Mouse (Mus musculus) lung, postnatal 0 days (tissue): Measurements from ENCODE around the gene Epor. TPM values are rescaled to one million over a fixed set of nuclear protein-coding genes. Genes with fewer than 3 reads are reported as not detected.

Experiments used
- ATAC-seq: fragments of 200-750 bp; cut with Nextera tagmentation; 2 replicates; pipeline ENCODE4 v1.8.0; 2017; ENCODE audit warnings: moderate library complexity
- DNase-seq: peaks from one replicate; pipeline ENCODE4 v3.0.0-alpha.2; 2016; ENCODE audit warnings: low spot score
- H3K27ac ChIP-seq: fragments of 300-500 bp; sonication (generic); 2 replicates; pipeline ENCODE4 v1.5.1; 2014; ENCODE audit warnings: antibody characterized with exemption, mild to moderate bottlenecking, low read length, mixed read lengths
- H3K27me3 ChIP-seq: fragments of 300-500 bp; sonication (generic); replicated peaks from 2 replicates; pipeline ENCODE4 v1.6.1; 2014; ENCODE audit warnings: low read length, mixed read lengths; ENCODE audit not compliant: insufficient read depth
- H3K36me3 ChIP-seq: fragments of 300-500 bp; sonication (generic); 2 replicates; pipeline ENCODE4 v1.6.1; 2014; ENCODE audit warnings: low read length, mixed read lengths; ENCODE audit not compliant: insufficient read depth
- H3K4me1 ChIP-seq: fragments of 300-500 bp; sonication (generic); 2 replicates; pipeline ENCODE4 v1.6.1; 2014; ENCODE audit warnings: antibody characterized with exemption, low read depth, low read length, mixed read lengths; ENCODE audit not compliant: insufficient read depth
- H3K4me2 ChIP-seq: fragments of 300-500 bp; sonication (generic); replicated peaks from 2 replicates; pipeline ENCODE4 v1.6.1; 2014; ENCODE audit warnings: low read depth, mild to moderate bottlenecking, low read length, moderate library complexity, mixed read lengths
- H3K4me3 ChIP-seq: fragments of 300-500 bp; sonication (generic); 2 replicates; pipeline ENCODE4 v1.5.1; 2014; ENCODE audit warnings: low read depth, low read length
- H3K9ac ChIP-seq: fragments of 300-500 bp; sonication (generic); replicated peaks from 2 replicates; pipeline ENCODE4 v1.6.1; 2014; ENCODE audit warnings: low read depth, mild to moderate bottlenecking
- H3K9me3 ChIP-seq: fragments of 300-500 bp; sonication (generic); 2 replicates; pipeline ENCODE4 v1.6.1; 2016; ENCODE audit warnings: low read length, mixed read lengths
- CTCF ChIP-seq: IDR thresholded peaks from 2 replicates; pipeline ENCODE4 v1.5.1; 2016; ENCODE audit warnings: antibody characterized with exemption, mild to moderate bottlenecking
- EP300 ChIP-seq: IDR thresholded peaks from 2 replicates; pipeline ENCODE4 v1.6.1; 2016; ENCODE audit warnings: antibody characterized with exemption, mild to moderate bottlenecking, control low read depth
- WGBS: fragments of 180-500 bp; shearing (Covaris S2); extraction: QIAGEN DNeasy Blood & Tissue Kit; methylation state at CpG from one replicate; pipeline ENCODE4 v1.1.7; 2014; 5-methylcytosine and 5-hydroxymethylcytosine counted together
- polyA plus RNA-seq: library from polyadenylated mRNA; unstranded; fragments of >200 nt; fragmentation: Nextera tagmentation; extraction: Ambion mirVana; gene quantifications from 2 replicates; pipeline ENCODE4 v1.2.1, GENCODE M21; 2015

Epor gene
- polyA plus RNA-seq, 1 experiment from 2014 or later = 7.4 TPM

GRCm38 (mm10) chr9:21953600-21953999, 9.7 kb downstream of the Epor start:
- no peak for ATAC-seq
- Histone ChIP-seq H3K4me1 (peaks cover 4% of the 10 kb centered on the region; the same call in 1 of the 2 replicates), H3K4me3 (no peak overlapping the region), H3K9me3 (no peaks in the 10 kb centered on the region), H3K9ac (no peak overlapping the region), H3K27ac (no peak overlapping the region), H3K27me3 (no peaks in the 10 kb centered on the region), H3K36me3 (no peaks in the 10 kb centered on the region), H3K4me2 (no peak overlapping the region)
- no peak for TF ChIP-seq CTCF
- TF ChIP-seq EP300 = no peak
- WGBS = 11% methylated on average over 3 of the region's 3 CpGs
- no peak for DNase-seq

DNA sequence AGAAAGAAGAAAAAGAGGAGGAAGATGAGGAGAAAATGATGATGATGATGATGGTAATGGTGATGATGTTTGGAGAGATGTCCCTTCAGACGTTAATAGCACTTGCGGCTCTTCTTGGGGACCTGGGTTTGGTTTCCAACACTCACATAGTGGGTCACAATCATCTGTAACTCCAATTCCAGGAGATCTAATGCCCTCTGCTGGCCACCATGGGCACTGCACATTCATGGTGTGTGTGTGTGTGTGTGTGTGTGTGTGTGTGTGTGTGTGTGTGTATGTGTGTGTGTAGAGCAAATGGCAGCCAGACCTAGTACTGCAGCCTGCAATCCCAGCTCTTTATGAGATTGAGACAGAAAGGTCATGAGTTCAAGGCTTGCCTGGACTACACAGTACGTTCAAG, 11.3 kb downstream of the Epor start:
- no peaks in the 10 kb centered on the region for H3K9me3 ChIP-seq
- TF ChIP-seq CTCF (peak; percentile 61), EP300 (no peak)
- no peak for ATAC-seq
- H3K4me3 ChIP-seq = no peak overlapping the region
- WGBS = 78% methylated on average over 3 of the region's 3 CpGs
- H3K27me3 ChIP-seq = no peaks in the 10 kb centered on the region
- peaks cover 4% of the 10 kb centered on the region; the same call in 1 of the 2 replicates for H3K4me1 ChIP-seq
- H3K9ac ChIP-seq = no peak overlapping the region
- DNase-seq = no peak
- no peaks in the 10 kb centered on the region for H3K36me3 ChIP-seq
- H3K4me2 ChIP-seq = no peak overlapping the region
- no peak overlapping the region for H3K27ac ChIP-seq

- Histone ChIP-seq H3K9me3 (no peaks in the 10 kb centered on the region), H3K27me3 (no peaks in the 10 kb centered on the region), H3K4me2 (no peak overlapping the region), H3K4me3 (no peak overlapping the region), H3K4me1 (no peaks in the 10 kb centered on the region), H3K36me3 (no peaks in the 10 kb centered on the region), H3K27ac (no peak overlapping the region), H3K9ac (no peak overlapping the region)
- TF ChIP-seq CTCF = peak; percentile 6; the same call in 1 of the 2 replicates
- no peak for TF ChIP-seq EP300
- ATAC-seq (0 out of 2 replicates have a peak, but pooled peaks have one; percentile 18), DNase-seq (peak; percentile 53)
- WGBS = 14% methylated on average over 11 of the region's 11 CpGs
Measured at GRCm38 (mm10) chr9:21950322-21950721, 13.0 kb downstream of the Epor start.

DNA sequence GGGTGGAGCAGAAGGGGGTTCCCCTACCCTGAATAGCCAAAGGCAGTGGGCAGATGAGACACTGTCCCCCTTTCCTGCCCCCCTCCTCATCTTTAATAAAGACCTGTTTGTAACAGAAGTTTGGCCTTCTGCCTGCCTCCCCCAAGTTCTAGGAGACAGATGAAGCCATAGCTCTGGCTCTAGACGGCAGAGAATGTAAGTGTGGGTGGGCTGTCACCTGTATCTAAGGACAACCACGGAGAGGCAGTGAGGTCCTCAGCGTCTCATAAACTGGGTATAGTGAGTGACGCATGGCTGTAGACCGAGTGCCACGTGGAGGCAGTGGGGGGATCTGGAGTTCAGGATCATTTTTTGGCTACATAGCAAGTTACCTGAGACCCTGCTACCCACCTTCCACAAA, 14.5 kb downstream of the Epor start:
- H3K36me3 ChIP-seq = no peaks in the 10 kb centered on the region
- no peak overlapping the region for H3K4me3 ChIP-seq
- no peak overlapping the region for H3K27ac ChIP-seq
- H3K27me3 ChIP-seq = no peaks in the 10 kb centered on the region
- no peak for TF ChIP-seq EP300
- no peak for TF ChIP-seq CTCF
- no peak overlapping the region for H3K9ac ChIP-seq
- no peaks in the 10 kb centered on the region for H3K9me3 ChIP-seq
- 56% methylated on average over 6 of the region's 6 CpGs for WGBS
- ATAC-seq (no peak), DNase-seq (no peak)
- H3K4me2 ChIP-seq = no peak overlapping the region
- no peaks in the 10 kb centered on the region for H3K4me1 ChIP-seq

DNA sequence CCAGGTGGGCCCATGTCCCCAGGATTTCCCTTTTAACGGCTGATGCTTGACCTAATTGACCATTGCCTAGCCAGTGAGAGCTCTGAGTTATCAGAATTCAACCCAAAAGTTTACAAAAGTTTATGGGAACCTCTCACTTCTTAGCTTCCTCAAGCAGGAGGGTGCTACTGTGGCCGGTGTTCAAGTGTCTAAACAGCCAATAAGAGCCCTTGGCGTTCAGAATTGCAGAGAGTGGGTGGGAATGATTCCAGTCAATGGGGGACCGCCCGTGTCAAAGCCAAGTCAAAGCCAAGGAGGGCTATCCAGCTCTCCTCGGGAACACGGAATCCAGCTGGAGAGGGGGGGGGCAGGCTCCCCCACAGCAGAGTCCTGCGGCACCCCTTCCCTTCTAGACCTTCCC, 15.2 kb downstream of the Epor start:
- no peak overlapping the region for H3K4me3 ChIP-seq
- H3K9ac ChIP-seq = no peak overlapping the region
- H3K9me3 ChIP-seq = no peaks in the 10 kb centered on the region
- no peaks in the 10 kb centered on the region for H3K27me3 ChIP-seq
- TF ChIP-seq EP300 = no peak
- TF ChIP-seq CTCF = no peak
- no peak overlapping the region for H3K4me2 ChIP-seq
- no peak overlapping the region for H3K27ac ChIP-seq
- H3K4me1 ChIP-seq = no peaks in the 10 kb centered on the region
- no peak for DNase-seq
- H3K36me3 ChIP-seq = no peaks in the 10 kb centered on the region
- ATAC-seq = no peak
- WGBS = 41% methylated on average over 6 of the region's 8 CpGs

DNA sequence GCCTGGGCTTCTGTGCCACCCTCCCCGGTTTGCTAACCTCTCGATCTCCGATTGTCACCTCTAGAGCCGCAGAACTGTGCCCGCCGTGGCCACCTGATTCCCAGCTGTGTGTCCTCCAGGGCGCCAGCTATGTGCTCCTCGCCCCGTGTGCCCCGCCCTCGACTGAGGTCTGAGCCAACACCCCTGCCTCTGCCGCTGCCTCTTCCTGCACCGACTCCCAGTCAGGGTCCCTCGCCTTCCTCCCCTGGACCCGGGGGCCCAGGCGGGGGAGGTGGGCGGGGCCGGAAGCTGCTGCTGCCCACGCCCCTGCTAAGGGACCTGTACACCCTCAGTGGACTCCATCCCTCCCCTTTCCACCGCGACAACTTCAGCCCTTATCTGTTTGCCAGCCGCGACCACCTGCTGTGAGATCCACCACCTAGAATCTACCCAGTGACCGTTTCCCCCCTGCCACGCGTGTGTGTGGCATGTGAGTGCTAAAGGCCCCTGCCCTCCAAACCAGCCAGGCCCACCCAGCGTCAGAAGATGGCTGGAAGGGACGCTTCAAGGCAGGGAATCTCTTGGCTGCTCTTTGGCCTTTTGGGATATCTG, 15.7 kb downstream of the Epor start:
- WGBS = 11% methylated on average over 26 of the region's 28 CpGs
- Histone ChIP-seq H3K9me3 (no peaks in the 10 kb centered on the region), H3K9ac (no peak overlapping the region), H3K27me3 (no peaks in the 10 kb centered on the region), H3K4me2 (no peak overlapping the region), H3K4me3 (no peak overlapping the region), H3K27ac (no peak overlapping the region), H3K4me1 (no peaks in the 10 kb centered on the region), H3K36me3 (no peaks in the 10 kb centered on the region)
- ATAC-seq = no peak
- no peak for DNase-seq
- no peak for TF ChIP-seq EP300

- no peak overlapping the region for H3K4me2 ChIP-seq
Measured at GRCm38 (mm10) chr9:21944267-21944666, 19.0 kb downstream of the Epor start.

More at GRCm38 (mm10) chr9:21944267-21944666, 19.0 kb downstream of the Epor start:
- no peaks in the 10 kb centered on the region for H3K9me3 ChIP-seq
- no peak overlapping the region for H3K4me3 ChIP-seq
- DNase-seq (no peak), ATAC-seq (no peak)
- TF ChIP-seq CTCF = no peak
- TF ChIP-seq EP300 = no peak
- no peaks in the 10 kb centered on the region for H3K36me3 ChIP-seq
- WGBS = 15% methylated on average over 23 of the region's 23 CpGs
- no peaks in the 10 kb centered on the region for H3K27me3 ChIP-seq
- H3K27ac ChIP-seq = no peak overlapping the region
- no peak overlapping the region for H3K9ac ChIP-seq
- H3K4me1 ChIP-seq = no peaks in the 10 kb centered on the region
